Mouse (Mus musculus): ENCODE measurements around the gene A830005F24Rik. TPM values are rescaled to one million over a fixed set of nuclear protein-coding genes. Genes with fewer than 3 reads are reported as not detected.
A peak's percentile ranks its signal among the peaks of the same experiment; 100 is the strongest.

Gene A830005F24Rik
- polyA plus RNA-seq, 1 experiment from 2014 or later, result 2.3 TPM

DNA sequence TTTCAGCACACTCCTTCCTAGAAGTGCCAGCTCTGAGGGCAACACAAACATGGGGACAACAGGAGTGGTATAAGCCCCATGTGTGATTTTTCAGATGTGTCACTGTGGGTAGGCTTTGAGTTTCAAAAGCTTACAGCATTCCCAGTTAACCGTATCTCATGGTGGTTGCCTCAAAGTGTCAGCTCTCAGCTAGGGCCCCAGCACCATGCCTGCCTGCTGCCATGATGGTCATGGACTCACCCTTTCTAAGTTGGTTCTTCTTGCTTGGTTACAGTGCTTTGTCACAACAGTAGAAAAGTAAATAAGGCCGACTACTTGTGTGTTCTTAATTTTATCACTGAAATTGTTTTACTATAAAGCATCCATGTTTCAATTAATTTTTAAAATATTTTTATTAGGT lies 18.1 kb downstream of the A830005F24Rik start:
- ATAC-seq (replicated peaks; ENCODE audit: low FRiP score) (no peak), DNase-seq (ENCODE audit: low spot score) (no peak)
- no peak overlapping the region for H3K4me2 ChIP-seq (ENCODE audit: low read depth, low read length, severe bottlenecking)
- no peaks in the 10 kb centered on the region for H3K9me3 ChIP-seq (ENCODE audit: control insufficient read depth, low read length)
- WGBS, result 81% methylated on average over 2 of the region's 2 CpGs
- H3K27me3 ChIP-seq (ENCODE audit: control insufficient read depth, insufficient read depth, low read length), result no peaks in the 10 kb centered on the region
- no peak overlapping the region for H3K4me3 ChIP-seq (ENCODE audit: low read depth, low read length)
- H3K27ac ChIP-seq (ENCODE audit: low read depth, low read length), result no peak overlapping the region
- no peaks in the 10 kb centered on the region; the same call in 1 of the 2 replicates for H3K36me3 ChIP-seq (ENCODE audit: control insufficient read depth, insufficient read depth, low read length)
- 0 out of 2 replicates have a peak, but pooled peaks cover 2% of the 10 kb centered on the region for H3K4me1 ChIP-seq (replicated peaks; ENCODE audit: control insufficient read depth, insufficient read depth, low read length)
- no peak overlapping the region for H3K9ac ChIP-seq (ENCODE audit: low read length)

DNA sequence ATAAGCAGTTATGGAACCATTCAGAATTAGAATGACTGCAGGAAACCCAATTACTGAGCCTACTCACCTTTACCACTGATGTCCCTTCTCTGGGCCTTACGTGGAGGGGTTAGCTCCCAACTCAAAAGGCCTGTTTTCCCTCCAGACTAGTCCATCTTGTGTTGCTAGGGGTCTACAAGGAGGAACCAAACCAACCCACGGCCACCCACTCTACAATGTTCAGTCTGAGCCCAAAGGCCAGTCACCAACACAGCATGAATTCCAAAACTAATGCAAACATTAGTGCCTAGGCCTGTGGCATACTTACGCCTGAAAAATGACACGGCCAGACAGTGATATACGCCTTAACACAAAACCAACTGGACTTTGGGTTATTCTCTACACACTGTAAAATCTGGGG lies 20.1 kb downstream of the A830005F24Rik start:
- Histone ChIP-seq H3K36me3 (ENCODE audit: control insufficient read depth, insufficient read depth, low read length) (no peaks in the 10 kb centered on the region; the same call in 1 of the 2 replicates), H3K9me3 (ENCODE audit: control insufficient read depth, low read length) (no peaks in the 10 kb centered on the region), H3K4me3 (ENCODE audit: low read depth, low read length) (no peak overlapping the region), H3K27me3 (ENCODE audit: control insufficient read depth, insufficient read depth, low read length) (no peaks in the 10 kb centered on the region), H3K9ac (ENCODE audit: low read length) (no peak overlapping the region), H3K27ac (ENCODE audit: low read depth, low read length) (no peak overlapping the region), H3K4me1 (replicated peaks; ENCODE audit: control insufficient read depth, insufficient read depth, low read length) (0 out of 2 replicates have a peak, but pooled peaks cover under 1% of the 10 kb centered on the region), H3K4me2 (ENCODE audit: low read depth, low read length, severe bottlenecking) (no peak overlapping the region)
- DNase-seq (ENCODE audit: low spot score) (no peak), ATAC-seq (replicated peaks; ENCODE audit: low FRiP score) (no peak)
- 83% methylated on average over 5 of the region's 5 CpGs for WGBS

DNA sequence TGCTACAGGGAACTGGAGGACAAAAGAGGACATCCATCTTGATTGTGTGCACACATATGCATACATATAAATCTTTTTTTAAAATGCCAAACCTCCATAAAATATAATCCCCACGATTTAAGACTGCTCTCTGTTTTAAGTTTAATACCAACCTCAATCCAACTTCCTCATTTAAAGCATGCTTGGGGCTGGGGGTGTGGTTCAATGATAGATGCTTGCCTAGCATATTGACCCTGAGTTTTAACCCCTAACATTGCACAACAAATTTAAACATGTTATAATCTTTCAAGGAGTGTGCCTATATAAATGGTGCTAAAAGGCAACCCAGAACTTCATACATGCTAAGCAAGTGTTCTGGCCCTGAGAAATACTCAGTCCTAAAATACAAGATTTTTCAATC lies 27.1 kb downstream of the A830005F24Rik start:
- ATAC-seq (replicated peaks; ENCODE audit: low FRiP score), result no peak
- Histone ChIP-seq H3K27ac (ENCODE audit: low read depth, low read length) (no peak overlapping the region), H3K9ac (ENCODE audit: low read length) (no peak overlapping the region), H3K4me3 (ENCODE audit: low read depth, low read length) (no peak overlapping the region), H3K36me3 (ENCODE audit: control insufficient read depth, insufficient read depth, low read length) (no peaks in the 10 kb centered on the region; the same call in 1 of the 2 replicates), H3K27me3 (ENCODE audit: control insufficient read depth, insufficient read depth, low read length) (no peaks in the 10 kb centered on the region), H3K4me2 (ENCODE audit: low read depth, low read length, severe bottlenecking) (no peak overlapping the region), H3K4me1 (replicated peaks; ENCODE audit: control insufficient read depth, insufficient read depth, low read length) (no peaks in the 10 kb centered on the region; the same call in 1 of the 2 replicates), H3K9me3 (ENCODE audit: control insufficient read depth, low read length) (no peaks in the 10 kb centered on the region)
- no peak for DNase-seq (ENCODE audit: low spot score)
- WGBS, result 69% methylated on average over 1 of the region's 1 CpGs

DNA sequence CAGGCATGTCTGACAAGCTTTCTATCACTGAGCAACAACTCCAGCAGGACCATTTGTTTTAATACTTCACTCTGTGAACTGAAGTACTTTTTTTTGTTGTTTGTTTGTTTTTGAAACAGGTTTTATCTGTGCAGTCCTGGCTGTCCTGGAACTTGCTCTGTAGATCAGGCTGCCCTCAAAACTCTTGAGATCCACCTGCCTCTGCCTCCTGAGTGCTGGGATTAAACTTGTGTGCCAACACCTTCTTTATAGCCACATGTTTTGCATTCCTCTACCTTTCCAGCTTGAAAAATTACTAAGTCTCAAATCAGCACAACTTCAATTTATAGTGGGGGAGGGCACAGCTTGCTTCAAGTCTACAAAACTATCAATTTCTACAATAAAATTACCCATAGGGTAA lies 31.0 kb downstream of the A830005F24Rik start:
- no peak for ATAC-seq (replicated peaks; ENCODE audit: low FRiP score)

DNA sequence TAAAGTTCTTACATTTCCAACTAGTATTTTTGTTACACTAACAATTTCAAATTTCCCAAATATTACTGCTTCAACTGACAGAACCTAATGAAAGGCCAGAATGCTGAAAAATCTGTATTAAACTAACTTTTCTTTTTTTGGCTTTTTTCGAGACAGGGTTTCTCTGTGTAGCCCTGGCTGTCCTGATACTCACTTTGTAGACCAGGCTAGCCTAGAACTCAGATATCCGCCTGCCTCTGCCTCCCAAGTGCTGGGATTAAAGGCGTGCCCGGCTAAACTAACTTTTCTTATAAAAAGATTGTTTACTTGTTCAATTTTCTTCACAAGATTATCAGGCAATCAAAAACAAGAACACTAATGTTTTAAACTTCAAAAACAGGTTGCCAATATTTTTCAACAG lies 31.5 kb downstream of the A830005F24Rik start:
- H3K4me1 ChIP-seq (replicated peaks; ENCODE audit: control insufficient read depth, insufficient read depth, low read length), result no peaks in the 10 kb centered on the region; the same call in 1 of the 2 replicates
- no peaks in the 10 kb centered on the region for H3K36me3 ChIP-seq (ENCODE audit: control insufficient read depth, insufficient read depth, low read length)
- WGBS, result 48% methylated on average over 4 of the region's 4 CpGs
- peak overlapping the region; percentile 100; the same call in 1 of the 2 replicates for H3K9ac ChIP-seq (ENCODE audit: low read length)
- H3K27ac ChIP-seq (ENCODE audit: low read depth, low read length), result no peak overlapping the region
- H3K9me3 ChIP-seq (ENCODE audit: control insufficient read depth, low read length), result no peaks in the 10 kb centered on the region
- no peaks in the 10 kb centered on the region for H3K27me3 ChIP-seq (ENCODE audit: control insufficient read depth, insufficient read depth, low read length)
- ATAC-seq (replicated peaks; ENCODE audit: low FRiP score) (no peak), DNase-seq (ENCODE audit: low spot score) (no peak)
- H3K4me2 ChIP-seq (ENCODE audit: low read depth, low read length, severe bottlenecking), result peak overlapping the region; percentile 60
- peak overlapping the region; percentile 95 for H3K4me3 ChIP-seq (ENCODE audit: low read depth, low read length)

More for the DNA sequence above, 31.0 kb downstream of the A830005F24Rik start:
- peak overlapping the region; percentile 95 for H3K4me3 ChIP-seq (ENCODE audit: low read depth, low read length)
- peak overlapping the region; percentile 60 for H3K4me2 ChIP-seq (ENCODE audit: low read depth, low read length, severe bottlenecking)
- H3K9me3 ChIP-seq (ENCODE audit: control insufficient read depth, low read length), result no peaks in the 10 kb centered on the region
- no peak overlapping the region for H3K9ac ChIP-seq (ENCODE audit: low read length)
- no peaks in the 10 kb centered on the region for H3K27me3 ChIP-seq (ENCODE audit: control insufficient read depth, insufficient read depth, low read length)
- no peaks in the 10 kb centered on the region for H3K36me3 ChIP-seq (ENCODE audit: control insufficient read depth, insufficient read depth, low read length)
- DNase-seq (ENCODE audit: low spot score), result no peak
- no peaks in the 10 kb centered on the region; the same call in 1 of the 2 replicates for H3K4me1 ChIP-seq (replicated peaks; ENCODE audit: control insufficient read depth, insufficient read depth, low read length)
- no peak overlapping the region for H3K27ac ChIP-seq (ENCODE audit: low read depth, low read length)

DNA sequence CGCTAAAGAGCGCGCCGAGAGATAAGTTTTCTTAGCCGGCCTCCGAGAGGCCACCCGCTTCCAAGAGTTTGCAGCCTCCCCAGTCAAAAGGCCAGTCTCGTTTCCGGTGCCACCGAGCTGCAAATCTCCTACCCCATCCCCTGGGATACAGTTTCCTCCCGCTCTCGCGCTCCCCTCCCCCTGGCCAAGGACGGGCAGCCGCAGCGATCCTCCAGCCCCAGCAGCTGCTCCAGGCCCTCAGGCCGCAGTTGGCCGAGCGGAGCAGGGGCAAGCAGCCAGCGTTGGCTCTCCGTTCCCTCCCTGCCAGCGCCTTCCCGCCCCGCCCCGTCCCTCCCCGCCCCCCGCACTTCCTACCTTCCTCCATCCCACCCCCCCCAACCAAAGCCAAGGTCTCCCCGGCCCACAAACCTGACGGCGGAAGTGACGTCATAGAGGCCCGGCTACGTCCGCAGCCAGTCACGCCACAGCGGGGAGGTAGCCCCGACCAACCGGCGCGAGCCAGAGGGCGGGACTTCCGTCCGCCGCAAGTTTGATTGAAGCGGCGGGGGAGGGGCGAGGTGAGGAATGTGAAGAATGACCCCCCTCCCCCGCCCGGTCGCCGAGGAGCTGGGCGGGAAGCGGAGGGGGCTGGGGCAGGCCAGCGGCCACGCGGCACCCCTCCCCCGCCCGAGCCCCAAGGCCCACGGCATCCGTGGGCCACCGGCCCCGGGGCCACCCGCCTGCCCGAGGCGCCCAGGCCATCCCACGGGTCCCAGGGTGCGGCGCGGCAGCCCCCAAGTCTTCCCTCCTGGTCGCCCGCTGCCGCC lies 32.3 kb downstream of the A830005F24Rik start:
- DNase-seq (ENCODE audit: low spot score), result peak; percentile 99
- peak; percentile 87 for ATAC-seq (replicated peaks; ENCODE audit: low FRiP score)
- whole genome bisulfite sequencing, result under 1% methylated on average over 51 of the region's 72 CpGs

DNA sequence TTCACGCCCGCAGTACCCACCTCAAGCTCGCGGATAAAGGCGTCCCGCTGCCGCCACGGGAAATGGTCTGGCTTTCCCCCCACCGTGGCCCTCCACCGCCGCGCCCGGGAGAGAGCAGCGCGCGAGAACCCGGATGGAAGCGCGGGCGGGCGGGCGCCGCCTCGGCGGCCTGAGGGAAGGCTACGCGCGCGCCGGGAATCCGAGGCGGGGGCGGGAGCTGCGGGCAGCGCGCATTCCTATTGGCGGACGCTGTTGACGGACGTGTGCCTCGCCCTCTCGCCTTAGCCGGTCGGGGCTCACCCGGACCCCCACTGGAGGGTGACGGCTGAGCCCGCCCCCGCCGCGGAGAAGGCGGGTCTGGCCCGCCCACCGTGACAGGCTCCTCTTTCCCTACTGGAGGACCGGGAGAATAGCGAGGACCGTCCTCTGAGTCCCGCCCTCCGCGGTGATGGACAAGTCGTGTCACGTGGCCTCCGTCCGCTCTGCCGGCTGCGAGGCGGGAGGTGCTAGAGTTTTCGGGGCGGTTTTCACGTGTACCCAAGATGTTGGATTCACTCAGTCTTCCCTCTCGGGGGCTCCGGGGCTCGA lies 33.1 kb downstream of the A830005F24Rik start:
- H3K4me3 ChIP-seq (ENCODE audit: low read depth, low read length), result peak overlapping the region; percentile 95
- under 1% methylated on average over 71 of the region's 72 CpGs for WGBS
- no peaks in the 10 kb centered on the region for H3K9me3 ChIP-seq (ENCODE audit: control insufficient read depth, low read length)
- ATAC-seq (replicated peaks; ENCODE audit: low FRiP score) (peak; percentile 98), DNase-seq (ENCODE audit: low spot score) (peak; percentile 100)
- H3K9ac ChIP-seq (ENCODE audit: low read length), result peak overlapping the region; percentile 100
- no peaks in the 10 kb centered on the region; the same call in 1 of the 2 replicates for H3K4me1 ChIP-seq (replicated peaks; ENCODE audit: control insufficient read depth, insufficient read depth, low read length)
- H3K36me3 ChIP-seq (ENCODE audit: control insufficient read depth, insufficient read depth, low read length), result no peaks in the 10 kb centered on the region
- peak overlapping the region; percentile 46 for H3K4me2 ChIP-seq (ENCODE audit: low read depth, low read length, severe bottlenecking)
- H3K27me3 ChIP-seq (ENCODE audit: control insufficient read depth, insufficient read depth, low read length), result no peaks in the 10 kb centered on the region
- peak overlapping the region; percentile 99 for H3K27ac ChIP-seq (ENCODE audit: low read depth, low read length)

More for the DNA sequence above, 32.3 kb downstream of the A830005F24Rik start:
- Histone ChIP-seq H3K9ac (ENCODE audit: low read length) (peak overlapping the region; percentile 100), H3K27ac (ENCODE audit: low read depth, low read length) (peak overlapping the region; percentile 99), H3K4me1 (replicated peaks; ENCODE audit: control insufficient read depth, insufficient read depth, low read length) (no peaks in the 10 kb centered on the region; the same call in 1 of the 2 replicates), H3K36me3 (ENCODE audit: control insufficient read depth, insufficient read depth, low read length) (no peaks in the 10 kb centered on the region), H3K4me3 (ENCODE audit: low read depth, low read length) (peak overlapping the region; percentile 95), H3K9me3 (ENCODE audit: control insufficient read depth, low read length) (no peaks in the 10 kb centered on the region), H3K4me2 (ENCODE audit: low read depth, low read length, severe bottlenecking) (peak overlapping the region; percentile 60), H3K27me3 (ENCODE audit: control insufficient read depth, insufficient read depth, low read length) (no peaks in the 10 kb centered on the region)

DNA sequence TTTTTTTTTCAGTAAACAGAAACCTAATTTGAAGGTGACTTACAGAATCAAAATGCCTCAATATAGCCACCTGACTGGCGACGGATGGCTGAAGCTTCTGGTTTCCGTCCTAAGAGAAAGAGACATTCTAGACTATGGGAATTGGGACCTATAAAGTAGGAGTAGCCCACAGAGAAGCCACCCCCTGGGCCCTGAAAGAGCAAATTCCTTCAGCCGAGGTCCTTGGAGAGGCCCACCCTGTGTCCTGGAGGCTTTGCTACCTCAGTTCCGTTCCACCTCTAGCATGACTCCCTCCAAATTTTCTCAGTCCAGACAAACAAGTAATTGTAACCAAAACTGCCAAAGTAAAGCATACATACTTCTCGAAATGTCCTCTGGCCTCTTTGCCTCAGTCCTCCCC lies 34.3 kb downstream of the A830005F24Rik start:
- 93% methylated on average over 6 of the region's 6 CpGs for WGBS

More for the DNA sequence above, 34.3 kb downstream of the A830005F24Rik start:
- Histone ChIP-seq H3K4me3 (ENCODE audit: low read depth, low read length) (no peak overlapping the region), H3K36me3 (ENCODE audit: control insufficient read depth, insufficient read depth, low read length) (no peaks in the 10 kb centered on the region), H3K4me1 (replicated peaks; ENCODE audit: control insufficient read depth, insufficient read depth, low read length) (no peaks in the 10 kb centered on the region; the same call in 1 of the 2 replicates), H3K4me2 (ENCODE audit: low read depth, low read length, severe bottlenecking) (no peak overlapping the region), H3K27ac (ENCODE audit: low read depth, low read length) (no peak overlapping the region), H3K9me3 (ENCODE audit: control insufficient read depth, low read length) (no peaks in the 10 kb centered on the region), H3K27me3 (ENCODE audit: control insufficient read depth, insufficient read depth, low read length) (no peaks in the 10 kb centered on the region), H3K9ac (ENCODE audit: low read length) (no peak overlapping the region)
- DNase-seq (ENCODE audit: low spot score) (no peak), ATAC-seq (replicated peaks; ENCODE audit: low FRiP score) (no peak)
